Mouse (Mus musculus) heart, embryonic 13.5 days (tissue): Measurements from ENCODE around the gene Aes. TPM values are rescaled to one million over a fixed set of nuclear protein-coding genes. Genes with fewer than 3 reads are reported as not detected.

Experiments
- ATAC-seq: fragments of 200-750 bp; cut with Nextera tagmentation; 2 replicates; pipeline ENCODE4 v1.8.0; 2017; ENCODE audit warnings: moderate TSS enrichment; ENCODE audit not compliant: insufficient number of reproducible peaks, low FRiP score, low TSS enrichment; ENCODE audit errors: extremely low read depth
- H3K27ac ChIP-seq: fragments of 300-500 bp; sonication (generic); replicated peaks from 2 replicates; pipeline ENCODE4 v1.5.1; 2015; ENCODE audit warnings: moderate library complexity, mild to moderate bottlenecking, inconsistent platforms
- H3K27me3 ChIP-seq: fragments of 300-500 bp; sonication (generic); replicated peaks from 2 replicates; pipeline ENCODE4 v1.6.1; 2015; ENCODE audit warnings: mild to moderate bottlenecking, inconsistent platforms
- H3K36me3 ChIP-seq: fragments of 300-500 bp; sonication (generic); 2 replicates; pipeline ENCODE4 v1.6.1; 2015; ENCODE audit warnings: mild to moderate bottlenecking, inconsistent platforms
- H3K4me1 ChIP-seq: fragments of 300-500 bp; sonication (generic); 2 replicates; pipeline ENCODE4 v1.6.1; 2015; ENCODE audit warnings: inconsistent platforms
- H3K4me2 ChIP-seq: fragments of 300-500 bp; sonication (generic); 2 replicates; pipeline ENCODE4 v1.6.1; 2015; ENCODE audit warnings: inconsistent platforms, mild to moderate bottlenecking, moderate library complexity
- H3K4me3 ChIP-seq: fragments of 300-500 bp; sonication (generic); 2 replicates; pipeline ENCODE4 v1.5.1; 2015; ENCODE audit warnings: moderate library complexity, mild to moderate bottlenecking, inconsistent platforms
- H3K9ac ChIP-seq: fragments of 300-500 bp; sonication (generic); 2 replicates; pipeline ENCODE4 v1.6.1; 2015; ENCODE audit warnings: inconsistent platforms, mild to moderate bottlenecking, moderate library complexity
- H3K9me3 ChIP-seq: fragments of 300-500 bp; sonication (generic); 2 replicates; pipeline ENCODE4 v1.6.1; 2016; ENCODE audit warnings: inconsistent platforms
- WGBS: fragments of 180-500 bp; shearing (Covaris S2); methylation state at CpG from one replicate; pipeline ENCODE4 v1.1.7; 2015; ENCODE audit warnings: mixed read lengths; 5-methylcytosine and 5-hydroxymethylcytosine counted together
- polyA plus RNA-seq: library from polyadenylated mRNA; unstranded; fragments of >200 nt; fragmentation: Nextera tagmentation; extraction: Ambion mirVana; gene quantifications from 2 replicates; pipeline ENCODE4 v1.2.1, GENCODE M21; 2015

The Aes gene
- 629 and 649 TPM in 2 replicates for polyA plus RNA-seq

GRCm38 (mm10) chr10:81559163-81559626 is at the start of gene Aes:
Aes (plus strand) TSS chr10:81559488.
- Histone ChIP-seq H3K27ac (peak within 1 kb of the TSS; percentile 97), H3K27me3 (no peaks in the 10 kb centered on the region), H3K4me1 (peaks cover 42% of the 10 kb centered on the region), H3K36me3 (peaks cover 30% of the 10 kb centered on the region), H3K9me3 (no peaks in the 10 kb centered on the region), H3K4me2 (peak within 1 kb of the TSS; percentile 93), H3K4me3 (peak within 1 kb of the TSS; percentile 97), H3K9ac (peak within 1 kb of the TSS; percentile 100)
- under 1% methylated on average over 33 of the region's 53 CpGs for whole genome bisulfite sequencing
- ATAC-seq, result peak; percentile 61

- Histone ChIP-seq H3K4me3 (no peak overlapping the region), H3K4me1 (no peaks in the 10 kb centered on the region), H3K9ac (no peak overlapping the region), H3K27ac (no peak overlapping the region), H3K9me3 (0 out of 2 replicates have a peak, but pooled peaks cover 7% of the 10 kb centered on the region), H3K36me3 (no peaks in the 10 kb centered on the region), H3K27me3 (peaks cover 14% of the 10 kb centered on the region), H3K4me2 (no peak overlapping the region)
- ATAC-seq, result no peak
- WGBS, result 67% methylated on average over 14 of the region's 14 CpGs
These were observed 49.0 kb upstream of the Aes start for GRCm38 (mm10) chr10:81510246-81510810.

DNA sequence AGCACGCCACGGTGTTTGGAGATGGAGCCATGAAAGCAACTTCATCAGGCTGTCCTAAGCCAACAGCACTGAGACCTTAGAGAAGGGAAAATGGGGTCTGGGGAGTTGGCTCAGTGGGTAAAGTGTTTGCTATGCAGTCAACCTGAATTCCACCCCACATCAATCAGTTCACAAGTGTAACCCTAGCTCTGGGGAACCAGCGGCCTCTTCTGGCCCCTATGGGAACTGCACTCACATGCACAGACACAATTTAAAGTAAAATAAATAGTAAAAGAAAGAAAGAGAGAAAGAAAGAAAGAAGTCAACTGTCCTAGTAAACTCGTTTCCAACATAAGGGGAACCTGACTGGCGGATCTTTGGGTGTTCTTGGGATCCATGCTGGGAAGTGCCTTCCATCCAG is 45.5 kb upstream of the Aes start:
- Histone ChIP-seq H3K4me3 (no peak overlapping the region), H3K9ac (no peak overlapping the region), H3K9me3 (0 out of 2 replicates have a peak, but pooled peaks cover 7% of the 10 kb centered on the region), H3K4me2 (no peak overlapping the region), H3K27me3 (peaks cover 18% of the 10 kb centered on the region), H3K27ac (no peak overlapping the region), H3K4me1 (no peaks in the 10 kb centered on the region), H3K36me3 (no peaks in the 10 kb centered on the region)
- no peak for ATAC-seq
- whole genome bisulfite sequencing, result 75% methylated on average over 5 of the region's 5 CpGs

GRCm38 (mm10) chr10:81517227-81517626 is 42.1 kb upstream of the Aes start:
- no peak overlapping the region for H3K4me2 ChIP-seq
- ATAC-seq, result no peak
- H3K27me3 ChIP-seq, result peaks cover 6% of the 10 kb centered on the region
- no peaks in the 10 kb centered on the region for H3K36me3 ChIP-seq
- no peak overlapping the region for H3K4me3 ChIP-seq
- 0 out of 2 replicates have a peak, but pooled peaks cover 7% of the 10 kb centered on the region for H3K9me3 ChIP-seq
- H3K27ac ChIP-seq, result no peak overlapping the region
- no peaks in the 10 kb centered on the region for H3K4me1 ChIP-seq
- H3K9ac ChIP-seq, result no peak overlapping the region
- WGBS, result 71% methylated on average over 8 of the region's 8 CpGs

DNA sequence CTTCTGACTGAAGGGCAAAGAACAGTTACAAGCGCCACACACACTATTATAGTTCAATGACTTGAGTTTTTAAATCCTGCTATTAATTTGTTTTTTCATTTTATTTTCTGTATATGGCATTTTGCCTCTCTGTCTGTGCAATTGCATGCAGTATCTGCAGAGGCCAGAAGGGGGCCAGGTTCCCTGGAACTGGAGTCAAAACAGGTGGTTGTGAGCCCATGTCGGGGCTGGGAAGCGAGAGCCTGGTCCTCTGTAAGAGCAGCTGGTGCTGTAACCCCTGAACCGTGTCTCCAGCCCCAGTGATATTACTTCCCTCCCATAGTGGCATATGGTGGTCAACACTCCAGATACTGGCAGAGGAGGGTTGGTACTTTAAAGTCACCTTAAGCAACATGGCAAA is 40.7 kb upstream of the Aes start:
- no peak overlapping the region for H3K9ac ChIP-seq
- peaks cover 4% of the 10 kb centered on the region; the same call in 1 of the 2 replicates for H3K27me3 ChIP-seq
- H3K36me3 ChIP-seq, result no peaks in the 10 kb centered on the region
- 13% methylated on average over 4 of the region's 4 CpGs for WGBS
- ATAC-seq, result no peak
- no peak overlapping the region for H3K4me3 ChIP-seq
- no peak overlapping the region for H3K4me2 ChIP-seq
- H3K4me1 ChIP-seq, result peaks cover 3% of the 10 kb centered on the region
- no peak overlapping the region for H3K27ac ChIP-seq
- 0 out of 2 replicates have a peak, but pooled peaks cover 7% of the 10 kb centered on the region for H3K9me3 ChIP-seq

GRCm38 (mm10) chr10:81519227-81519977 is 39.9 kb upstream of the Aes start:
- Histone ChIP-seq H3K9ac (no peak overlapping the region), H3K4me2 (no peak overlapping the region), H3K27me3 (0 out of 2 replicates have a peak, but pooled peaks cover 4% of the 10 kb centered on the region), H3K36me3 (no peaks in the 10 kb centered on the region), H3K4me3 (no peak overlapping the region), H3K4me1 (peaks cover 12% of the 10 kb centered on the region), H3K9me3 (no peaks in the 10 kb centered on the region), H3K27ac (no peak overlapping the region)
- 52% methylated on average over 6 of the region's 6 CpGs for WGBS
- ATAC-seq, result no peak

DNA sequence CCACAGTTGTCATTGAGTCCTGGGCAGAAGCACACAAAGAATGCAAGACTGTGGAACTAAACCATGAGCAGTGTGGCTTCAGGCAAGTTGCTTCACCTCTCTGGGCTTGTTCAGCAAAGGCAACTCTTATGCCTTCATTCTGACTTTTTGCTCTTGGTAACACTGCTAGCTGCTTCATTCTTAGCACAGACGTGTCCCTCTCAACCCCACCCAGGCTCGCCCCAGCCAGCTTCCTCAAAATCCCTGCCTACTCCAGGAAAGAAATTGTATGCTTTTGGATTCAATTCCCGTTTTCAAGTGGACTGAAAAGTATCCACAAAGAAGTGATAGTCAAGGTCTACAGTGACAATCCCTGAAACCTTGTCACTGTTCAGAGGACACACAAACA is 39.3 kb upstream of the Aes start:
- Histone ChIP-seq H3K9me3 (no peaks in the 10 kb centered on the region), H3K27me3 (peaks cover 4% of the 10 kb centered on the region; the same call in 1 of the 2 replicates), H3K36me3 (no peaks in the 10 kb centered on the region), H3K4me2 (no peak overlapping the region), H3K9ac (no peak overlapping the region), H3K27ac (no peak overlapping the region), H3K4me3 (no peak overlapping the region), H3K4me1 (peaks cover 18% of the 10 kb centered on the region)
- ATAC-seq, result no peak
- 61% methylated on average over 3 of the region's 3 CpGs for WGBS

- peak overlapping the region; percentile 49 for H3K4me2 ChIP-seq
- ATAC-seq, result no peak
These were observed 36.1 kb upstream of the Aes start for GRCm38 (mm10) chr10:81523142-81523541.

DNA sequence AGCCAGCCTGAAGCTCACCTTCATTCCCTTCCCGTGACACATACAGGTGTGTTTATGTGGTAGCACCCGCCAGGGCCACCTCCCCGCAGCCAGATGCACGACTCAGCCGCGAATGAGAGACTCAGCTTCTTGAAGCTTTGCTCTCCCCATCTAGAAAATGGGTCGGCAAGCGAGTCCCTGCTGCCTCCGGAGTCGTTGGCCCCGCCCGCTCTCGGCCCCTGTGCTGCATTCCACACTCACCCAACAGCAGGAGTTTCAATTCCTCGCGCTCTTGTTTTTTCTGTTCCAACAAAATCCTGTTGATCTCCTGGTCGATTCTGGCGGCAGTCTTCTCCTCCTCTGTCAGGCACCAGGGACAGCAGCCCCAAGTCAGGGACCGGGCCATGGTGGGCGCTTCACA is 35.7 kb upstream of the Aes start:
- H3K4me3 ChIP-seq, result peak overlapping the region; percentile 32
- H3K27me3 ChIP-seq, result no peaks in the 10 kb centered on the region; the same call in 1 of the 2 replicates
- H3K27ac ChIP-seq, result peak overlapping the region; percentile 37; the same call in 1 of the 2 replicates
- 8% methylated on average over 19 of the region's 19 CpGs for whole genome bisulfite sequencing
- ATAC-seq, result no peak
- H3K9ac ChIP-seq, result peak overlapping the region; percentile 72
- peaks cover 19% of the 10 kb centered on the region for H3K4me1 ChIP-seq
- no peaks in the 10 kb centered on the region for H3K9me3 ChIP-seq
- H3K4me2 ChIP-seq, result peak overlapping the region; percentile 49
- no peaks in the 10 kb centered on the region; the same call in 1 of the 2 replicates for H3K36me3 ChIP-seq

More at GRCm38 (mm10) chr10:81523142-81523541, 36.1 kb upstream of the Aes start:
- WGBS, result 63% methylated on average over 6 of the region's 6 CpGs
- peak overlapping the region; percentile 32 for H3K4me3 ChIP-seq
- H3K9ac ChIP-seq, result peak overlapping the region; percentile 72
- H3K36me3 ChIP-seq, result no peaks in the 10 kb centered on the region
- H3K9me3 ChIP-seq, result no peaks in the 10 kb centered on the region
- no peak overlapping the region for H3K27ac ChIP-seq
- no peaks in the 10 kb centered on the region; the same call in 1 of the 2 replicates for H3K27me3 ChIP-seq
- peaks cover 19% of the 10 kb centered on the region for H3K4me1 ChIP-seq

DNA sequence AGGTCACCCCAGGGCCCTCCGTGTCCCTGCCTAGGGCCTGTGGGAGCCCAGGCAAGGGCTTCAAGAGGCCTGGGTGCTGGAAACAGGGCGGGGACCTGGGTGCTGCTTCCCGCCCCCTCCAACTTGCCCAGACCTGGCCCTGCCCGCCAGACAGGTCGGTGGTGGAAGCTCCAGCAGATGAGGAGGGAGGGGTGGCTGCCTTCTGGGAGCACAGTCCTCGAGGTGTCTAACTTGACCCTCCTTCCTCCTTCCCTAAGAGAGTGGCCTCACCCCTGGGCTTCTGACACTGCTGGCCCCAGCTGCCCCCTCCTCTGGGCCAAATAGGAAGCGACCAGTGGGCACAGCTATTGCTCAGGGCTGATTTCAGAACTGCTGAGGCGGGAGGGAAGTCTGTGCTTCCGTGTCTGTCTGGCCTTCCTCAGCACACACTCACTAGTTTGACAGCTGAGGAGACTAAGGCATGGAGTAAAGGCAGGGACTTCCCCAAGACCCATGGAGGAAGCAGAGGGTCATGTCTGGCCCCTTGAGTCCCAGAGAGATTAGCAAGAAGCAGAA is 35.2 kb upstream of the Aes start, which contains the start of gene Gna15:
Gene Gna15 (minus strand): TSS at position 175 of the 555 bp plus-strand sequence.
- Histone ChIP-seq H3K4me1 (peaks cover 19% of the 10 kb centered on the region), H3K36me3 (peaks cover 5% of the 10 kb centered on the region), H3K4me3 (peak within 1 kb of the TSS; percentile 32), H3K27me3 (no peaks in the 10 kb centered on the region; the same call in 1 of the 2 replicates), H3K9me3 (no peaks in the 10 kb centered on the region), H3K27ac (peak within 1 kb of the TSS; percentile 37), H3K9ac (peak within 1 kb of the TSS; percentile 72), H3K4me2 (peak within 1 kb of the TSS; percentile 49)
- peak; percentile 49; the same call in 1 of the 2 replicates for ATAC-seq
- WGBS, result 5% methylated on average over 9 of the region's 9 CpGs
